Mouse (Mus musculus): ENCODE results near the gene Rabl6.

DNA sequence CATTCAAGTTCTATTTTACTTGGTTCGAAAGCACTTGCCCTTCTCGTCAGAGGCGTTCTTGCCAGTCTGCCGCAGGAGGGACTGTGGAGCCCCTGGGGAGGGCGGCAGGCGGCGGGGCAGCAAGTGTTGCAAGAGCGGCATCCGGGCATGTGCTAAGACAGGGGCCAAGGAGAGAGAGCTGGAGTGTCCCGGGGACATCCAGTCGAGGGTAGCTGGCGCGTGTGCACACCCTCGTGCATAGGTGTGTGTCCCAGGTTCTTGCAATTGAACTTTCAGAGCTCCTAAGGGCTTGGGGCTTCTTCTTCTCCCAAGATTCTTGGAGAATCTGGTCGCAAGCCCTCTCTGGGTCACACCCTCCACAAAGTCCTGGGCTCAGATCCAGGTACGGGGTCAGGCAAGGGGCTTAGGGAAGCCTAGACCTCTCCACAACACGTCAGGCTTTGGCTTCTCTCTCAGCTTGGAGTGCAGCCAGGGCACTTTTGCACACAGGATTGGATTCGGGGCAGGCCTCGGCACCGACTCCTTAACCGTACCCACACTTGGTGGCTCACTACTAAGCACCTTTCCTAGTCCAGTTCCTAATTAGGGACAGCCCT is 32.8 kb downstream of the Rabl6 start:
- TF ChIP-seq POLR2A (IDR thresholded peaks at IDR 0.05; ENCODE audit: low read depth, low read length) (no peak), CTCF (IDR thresholded peaks at IDR 0.05; ENCODE audit: borderline replicate concordance, insufficient read depth, low read length) (no peak)
